Mouse (Mus musculus) MEL (cell line): ENCODE results near the gene Apoa2. TPM values are rescaled to one million over a fixed set of nuclear protein-coding genes. Genes with fewer than 3 reads are reported as not detected.
A peak's percentile ranks its signal among the peaks of the same experiment; 100 is the strongest.

Experiments used
- DNase-seq: peaks from one replicate; pipeline ENCODE4 v3.0.0; 2011; ENCODE audit warnings: low read depth, low spot score
- H3K27ac ChIP-seq: 2 replicates; pipeline ENCODE4 v1.5.1; 2012; ENCODE audit warnings: low read depth, mild to moderate bottlenecking, control low read depth, low read length, moderate library complexity; ENCODE audit not compliant: control insufficient read depth
- H3K27me3 ChIP-seq, 2 experiments: fragments of 150-350 bp in 1 of 2; sonication (generic) in 1 of 2; 2 replicates each; pipeline ENCODE4 v1.6.1; 2012; ENCODE audit warnings: low read length in 2 of 2, mild to moderate bottlenecking in 2 of 2, improper control_type of control experiment in 1 of 2, moderate library complexity in 1 of 2; ENCODE audit not compliant: insufficient read depth in 2 of 2, control insufficient read depth in 1 of 2
- H3K36me3 ChIP-seq, 2 experiments: 2 replicates each; pipeline ENCODE4 v1.6.1; 2012 to 2014; ENCODE audit warnings: low read length in 2 of 2, improper control_type of control experiment in 1 of 2, inconsistent platforms in 1 of 2, mild to moderate bottlenecking in 1 of 2; ENCODE audit not compliant: insufficient read depth in 2 of 2, control insufficient read depth in 1 of 2
- H3K4me1 ChIP-seq, 2 experiments: fragments of 150-350 bp in 1 of 2; sonication (generic) in 1 of 2; 2 replicates each; pipeline ENCODE4 v1.6.1; 2012; ENCODE audit warnings: low read length in 2 of 2, improper control_type of control experiment in 1 of 2, mild to moderate bottlenecking in 1 of 2; ENCODE audit not compliant: insufficient read depth in 2 of 2, control insufficient read depth in 1 of 2
- H3K4me3 ChIP-seq, 2 experiments: fragments of 150-350 bp in 1 of 2; sonication (generic) in 1 of 2; 2 replicates each; pipeline ENCODE4 v1.5.1; 2012; ENCODE audit warnings: low read depth in 2 of 2, low read length in 2 of 2, mild to moderate bottlenecking in 2 of 2, moderate library complexity in 2 of 2, control low read depth in 1 of 2, improper control_type of control experiment in 1 of 2; ENCODE audit not compliant: control insufficient read depth in 1 of 2, insufficient read depth in 1 of 2
- H3K79me2 ChIP-seq: 2 replicates; pipeline ENCODE4 v1.6.1; 2012; ENCODE audit warnings: mild to moderate bottlenecking, low read length, moderate library complexity; ENCODE audit not compliant: control insufficient read depth, poor library complexity, insufficient read depth
- H3K9ac ChIP-seq: 2 replicates; pipeline ENCODE4 v1.6.1; 2012; ENCODE audit warnings: low read depth, mild to moderate bottlenecking, control low read depth, low read length, moderate library complexity; ENCODE audit not compliant: control insufficient read depth, poor library complexity, severe bottlenecking
- H3K9me3 ChIP-seq: fragments of 150-350 bp; sonication (generic); replicated peaks from 2 replicates; pipeline ENCODE4 v1.6.1; 2012; ENCODE audit warnings: mild to moderate bottlenecking, low read length, improper control_type of control experiment, moderate library complexity; ENCODE audit not compliant: insufficient read depth
- BHLHE40 ChIP-seq: IDR thresholded peaks from 2 replicates; pipeline ENCODE4 v1.6.1; 2012; ENCODE audit warnings: low read depth, mild to moderate bottlenecking, inconsistent platforms, low read length, improper control_type of control experiment, borderline replicate concordance
- CTCF ChIP-seq, 3 experiments: IDR thresholded peaks in 2 of 3; conservative IDR thresholded peaks in 1 of 3; 2 replicates each; pipeline ENCODE4 v1.5.1; 2011 to 2012; ENCODE audit warnings: low read length in 3 of 3, low read depth in 2 of 3, mild to moderate bottlenecking in 2 of 3, improper control_type of control experiment in 1 of 3, inconsistent platforms in 1 of 3, mixed read lengths in 1 of 3, moderate library complexity in 1 of 3; ENCODE audit not compliant: control insufficient read depth in 1 of 3, insufficient read depth in 1 of 3, poor library complexity in 1 of 3, severe bottlenecking in 1 of 3
- E2F4 ChIP-seq: IDR thresholded peaks from 2 replicates; pipeline ENCODE4 v1.6.1; 2011; ENCODE audit warnings: low read depth, low read length, improper control_type of control experiment, borderline replicate concordance
- EP300 ChIP-seq, 2 experiments: IDR thresholded peaks; 2 replicates each; pipeline ENCODE4 v1.6.1; 2011; ENCODE audit warnings: improper control_type of control experiment in 2 of 2, low read length in 2 of 2, low read depth in 1 of 2, mild to moderate bottlenecking in 1 of 2
- ETS1 ChIP-seq: IDR thresholded peaks from 2 replicates; pipeline ENCODE4 v1.6.1; 2012; ENCODE audit warnings: low read depth, mild to moderate bottlenecking, inconsistent platforms, low read length, improper control_type of control experiment, moderate library complexity
- HCFC1 ChIP-seq: IDR thresholded peaks from 2 replicates; pipeline ENCODE4 v1.6.1; 2012; ENCODE audit warnings: low read depth, mild to moderate bottlenecking, inconsistent platforms, low read length, improper control_type of control experiment, moderate library complexity
- KAT2A ChIP-seq: conservative IDR thresholded peaks from 2 replicates; pipeline ENCODE4 v1.6.1; 2012; ENCODE audit warnings: low read depth, low read length, improper control_type of control experiment, inconsistent platforms
- MAFK ChIP-seq: IDR thresholded peaks from 2 replicates; pipeline ENCODE4 v1.6.1; 2011; ENCODE audit warnings: low read depth, mild to moderate bottlenecking, low read length, improper control_type of control experiment, borderline replicate concordance
- MAX ChIP-seq: IDR thresholded peaks from 2 replicates; pipeline ENCODE4 v1.6.1; 2011; ENCODE audit warnings: low read length, improper control_type of control experiment
- MEF2A ChIP-seq: IDR thresholded peaks from 2 replicates; pipeline ENCODE4 v1.6.1; 2014; ENCODE audit warnings: low read depth, mild to moderate bottlenecking, inconsistent platforms, low read length, improper control_type of control experiment; ENCODE audit not compliant: poor library complexity, insufficient replicate concordance, severe bottlenecking; ENCODE audit errors: extremely low read depth
- MXI1 ChIP-seq: IDR thresholded peaks from 2 replicates; pipeline ENCODE4 v1.6.1; 2011; ENCODE audit warnings: mild to moderate bottlenecking, low read depth, low read length, improper control_type of control experiment
- MYC ChIP-seq: IDR thresholded peaks from 2 replicates; pipeline ENCODE4 v1.6.1; 2011; ENCODE audit warnings: low read depth, mild to moderate bottlenecking, low read length, improper control_type of control experiment, moderate library complexity
- NELFE ChIP-seq: IDR thresholded peaks from 2 replicates; pipeline ENCODE4 v1.6.1; 2011; ENCODE audit warnings: low read depth, low read length, improper control_type of control experiment
- NRF1 ChIP-seq: IDR thresholded peaks from 2 replicates; pipeline ENCODE4 v1.6.1; 2014; ENCODE audit warnings: low read depth, mild to moderate bottlenecking, inconsistent platforms, low read length, improper control_type of control experiment, moderate library complexity; ENCODE audit not compliant: poor library complexity, insufficient read depth, severe bottlenecking
- POLR2AphosphoS2 ChIP-seq: IDR thresholded peaks from 2 replicates; pipeline ENCODE4 v1.6.1; 2011; ENCODE audit warnings: low read length, improper control_type of control experiment
- POLR2AphosphoS5 ChIP-seq: IDR thresholded peaks from 2 replicates; pipeline ENCODE4 v1.6.1; 2012; ENCODE audit warnings: low read depth, borderline replicate concordance, mild to moderate bottlenecking, inconsistent platforms, low read length, moderate library complexity, mixed read lengths
- RCOR1 ChIP-seq: IDR thresholded peaks from 2 replicates; pipeline ENCODE4 v1.6.1; 2012; ENCODE audit warnings: low read depth, mild to moderate bottlenecking, inconsistent platforms, low read length, improper control_type of control experiment
- SIN3A ChIP-seq: IDR thresholded peaks from 2 replicates; pipeline ENCODE4 v1.6.1; 2012; ENCODE audit warnings: low read length, improper control_type of control experiment, inconsistent platforms
- TAL1 ChIP-seq: IDR thresholded peaks from 2 replicates; pipeline ENCODE4 v1.6.1; 2012; ENCODE audit warnings: mild to moderate bottlenecking, inconsistent platforms, low read length, moderate library complexity, mixed read lengths
- TBP ChIP-seq: IDR thresholded peaks from 2 replicates; pipeline ENCODE4 v1.8.0; 2011; ENCODE audit warnings: low read depth, low read length, improper control_type of control experiment
- TCF12 ChIP-seq: IDR thresholded peaks from 2 replicates; pipeline ENCODE4 v1.6.1; 2014; ENCODE audit warnings: low read depth, mild to moderate bottlenecking, inconsistent platforms, low read length, improper control_type of control experiment, moderate library complexity
- UBTF ChIP-seq: IDR thresholded peaks from 2 replicates; pipeline ENCODE4 v1.6.1; 2012; ENCODE audit warnings: low read depth, mild to moderate bottlenecking, inconsistent platforms, low read length, improper control_type of control experiment, moderate library complexity, borderline replicate concordance; ENCODE audit not compliant: insufficient read depth
- USF2 ChIP-seq, 2 experiments: IDR thresholded peaks; 2 replicates each; pipeline ENCODE4 v1.6.1; 2011 to 2012; ENCODE audit warnings: improper control_type of control experiment in 2 of 2, low read length in 2 of 2, borderline replicate concordance in 1 of 2, inconsistent platforms in 1 of 2, low read depth in 1 of 2, mild to moderate bottlenecking in 1 of 2; ENCODE audit not compliant: insufficient read depth in 1 of 2
- ZC3H11A ChIP-seq: IDR thresholded peaks from 2 replicates; pipeline ENCODE4 v1.6.1; 2012; ENCODE audit warnings: low read depth, mild to moderate bottlenecking, inconsistent platforms, low read length, improper control_type of control experiment
- ZNF384 ChIP-seq: IDR thresholded peaks from 2 replicates; pipeline ENCODE4 v1.6.1; 2012; ENCODE audit warnings: low read depth, mild to moderate bottlenecking, inconsistent platforms, low read length, improper control_type of control experiment
- polyA plus RNA-seq, 2 experiments: library from polyadenylated mRNA; stranded (reverse) in 1 of 2; unstranded in 1 of 2; fragments of >175 nt in 1 of 2; fragments of >200 nt in 1 of 2; gene quantifications; 2 replicates each; pipeline versions ENCODE4 v1.2.1 to v1.2.4; 2012; ENCODE audit warnings: low replicate concordance in 2 of 2, low read depth in 1 of 2; ENCODE audit not compliant: insufficient read length in 2 of 2, insufficient read depth in 1 of 2, missing spikeins in 1 of 2
- total RNA-seq: library from RNA; depleted of rRNA; stranded (reverse); fragments of 300-350 nt; gene quantifications from 2 replicates; pipeline ENCODE4 v1.2.3, GENCODE M21; 2012

Apoa2 gene
- total and polyA plus RNA-seq, 3 experiments = 0.15 TPM; not detected in 2

DNA sequence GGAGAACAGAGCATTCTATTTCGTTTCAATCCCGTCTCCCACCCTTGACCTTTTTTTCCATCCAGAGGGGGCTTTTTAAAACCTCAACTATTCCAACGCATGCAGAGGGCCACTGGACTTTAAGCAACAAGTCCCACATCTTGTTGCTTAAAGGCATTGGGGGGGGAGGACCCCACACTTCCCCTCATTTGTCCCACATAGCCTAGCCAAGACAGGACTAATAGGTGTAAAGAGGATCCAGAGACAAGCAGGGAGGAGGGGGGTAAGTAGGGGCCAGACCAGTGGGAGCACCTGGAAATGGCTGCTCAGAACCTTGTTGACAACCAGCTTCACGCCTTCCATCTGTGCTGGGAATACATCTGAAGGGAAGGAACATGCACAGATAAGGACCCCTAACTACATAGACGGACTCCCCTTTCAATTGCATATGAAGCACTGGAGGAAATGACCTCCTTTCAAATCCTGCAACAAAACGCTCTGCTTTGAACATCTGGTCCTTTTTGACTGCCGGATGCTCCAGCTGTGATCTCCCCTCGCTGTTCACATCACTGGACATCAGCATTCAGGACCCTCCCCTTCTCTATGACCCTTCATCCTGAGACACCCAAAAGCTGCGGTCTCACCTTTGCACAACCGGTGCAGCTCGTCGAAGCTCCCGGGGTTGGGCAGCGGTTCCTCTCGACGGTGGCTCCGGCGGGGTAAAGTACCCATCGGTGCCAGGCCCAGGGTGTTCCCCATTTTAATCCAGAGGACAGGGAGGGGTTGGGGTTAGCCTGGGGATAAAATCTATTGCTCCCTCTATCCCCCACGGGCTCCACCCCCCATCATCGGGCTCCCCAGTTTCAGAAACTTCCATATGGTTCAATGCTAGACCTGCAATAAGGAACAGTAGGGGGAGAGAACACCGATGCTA is 3.3 kb upstream of the Apoa2 start:
- TF ChIP-seq NRF1 = no peak
- no peak for TF ChIP-seq E2F4
- TF ChIP-seq MAFK = no peak
- no peak for TF ChIP-seq TBP
- no peak for TF ChIP-seq ETS1
- no peak for TF ChIP-seq NELFE
- TF ChIP-seq USF2 (IDR thresholded peaks at IDR 0.05; ENCODE audit: borderline replicate concordance in 1 of 2, insufficient read depth in 1 of 2, low read depth in 1 of 2, low read length in 2 of 2) = no peak
- TF ChIP-seq MEF2A = no peak
- no peak for TF ChIP-seq UBTF
- H3K79me2 ChIP-seq = peaks cover 2% of the 10 kb centered on the region; the same call in 1 of the 2 replicates
- H3K27me3 ChIP-seq = no peaks in the 10 kb centered on the region
- peak overlapping the region; percentile 88 for H3K9ac ChIP-seq
- DNase-seq = peak; percentile 56
- peaks cover 0 to 18% of the 10 kb centered on the region in 2 experiments; a peak in 2 of 4 replicates for H3K4me1 ChIP-seq
- peak overlapping the region; percentile 84 for H3K27ac ChIP-seq
- peaks cover 0 to 9% of the 10 kb centered on the region in 2 experiments; a peak in 2 of 4 replicates for H3K36me3 ChIP-seq
- no peaks in the 10 kb centered on the region for H3K9me3 ChIP-seq
- peak overlapping the region; percentile 83 to 90 for H3K4me3 ChIP-seq

DNA sequence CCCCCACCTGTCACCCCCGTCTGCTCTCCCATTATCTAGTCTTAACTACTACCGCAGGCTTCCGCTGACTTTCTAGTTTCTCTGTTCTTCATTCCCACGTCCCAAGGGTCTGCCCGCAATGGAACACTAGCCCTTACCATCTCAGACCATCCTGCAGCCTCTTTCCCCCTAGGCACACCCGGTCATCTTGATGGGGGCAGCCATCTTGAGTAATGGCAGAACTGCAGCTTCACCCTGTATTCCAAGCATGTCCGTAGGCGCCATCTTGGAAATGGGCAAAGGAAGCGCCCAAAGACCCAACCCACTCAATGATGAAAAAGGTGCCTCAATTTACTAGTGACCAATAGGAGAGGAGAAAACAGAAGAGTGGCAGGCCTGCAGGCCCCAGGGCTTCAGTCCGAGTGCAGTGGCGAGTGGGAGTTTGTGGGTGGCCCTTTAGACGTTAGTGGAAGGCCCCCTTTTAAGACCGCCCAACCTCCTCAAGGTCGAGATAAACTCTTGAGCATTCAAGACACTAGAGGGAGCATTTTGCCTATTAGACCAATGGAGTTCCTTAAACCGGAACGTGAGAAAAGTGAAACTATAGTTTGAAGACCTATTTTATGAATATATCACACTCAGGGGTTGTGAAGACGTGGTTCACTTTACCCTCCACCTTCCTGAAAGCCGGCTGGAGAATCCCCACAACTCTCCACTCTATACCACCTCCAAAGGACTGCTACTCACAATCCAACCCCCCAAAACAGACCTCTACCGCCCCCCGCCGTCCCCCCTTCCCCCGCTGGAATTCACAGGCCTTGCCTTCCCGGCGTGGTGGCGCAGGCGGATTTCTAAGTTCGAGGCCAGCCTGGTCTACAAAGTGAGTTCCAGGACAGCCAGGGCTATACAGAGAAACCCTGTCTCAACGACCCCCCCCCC is 2.4 kb upstream of the Apoa2 start, which contains the start of gene Tomm40l:
Gene Tomm40l, minus strand, starts transcription at position 277 of the 918 bp plus-strand sequence.
- peak; percentile 99 for DNase-seq
- peak within 1 kb of the TSS; percentile 94 for H3K27ac ChIP-seq
- H3K4me3 ChIP-seq = peak within 1 kb of the TSS; percentile 83 to 90
- H3K27me3 ChIP-seq = no peaks in the 10 kb centered on the region
- H3K79me2 ChIP-seq = peaks cover 2% of the 10 kb centered on the region; the same call in 1 of the 2 replicates
- peaks cover 0 to 3% of the 10 kb centered on the region in 2 experiments; a peak in 2 of 4 replicates for H3K36me3 ChIP-seq
- no peaks in the 10 kb centered on the region for H3K9me3 ChIP-seq
- peak within 1 kb of the TSS; percentile 88 for H3K9ac ChIP-seq
- peaks cover 0 to 8% of the 10 kb centered on the region in 2 experiments; a peak in 1 of 4 replicates for H3K4me1 ChIP-seq
- peak; percentile 31; the same call in 1 of the 2 replicates for TF ChIP-seq ZC3H11A
- no peak for TF ChIP-seq MAX
- peak; percentile 81 for TF ChIP-seq TCF12
- peak; percentile 86 for TF ChIP-seq RCOR1
- peak; percentile 72; the same call in 1 of the 2 replicates for TF ChIP-seq BHLHE40
- peak; percentile 94 for TF ChIP-seq SIN3A
- peak in 1 of 2 experiments; percentile 63; a peak in 2 of 4 replicates for TF ChIP-seq EP300 (IDR thresholded peaks at IDR 0.05; ENCODE audit: low read depth in 1 of 2, low read length in 2 of 2)
- TF ChIP-seq POLR2AphosphoS5 = no peak
- TF ChIP-seq MAFK = no peak
- peak; percentile 83 for TF ChIP-seq KAT2A
- peak; percentile 27 to 72 (median 34); a peak in 5 of 6 replicates for TF ChIP-seq CTCF (IDR thresholded peaks at IDR 0.05 in 2 of 3, conservative IDR thresholded peaks at IDR 0.05 in 1 of 3; ENCODE audit: control insufficient read depth in 1 of 3, insufficient read depth in 1 of 3, low read depth in 2 of 3, low read length in 3 of 3, poor library complexity in 1 of 3, severe bottlenecking in 1 of 3)
- TF ChIP-seq ETS1 = peak; percentile 66; the same call in 1 of the 2 replicates
- no peak for TF ChIP-seq ZNF384
- TF ChIP-seq POLR2AphosphoS2 = peak; percentile 51; the same call in 1 of the 2 replicates
- TF ChIP-seq TAL1 = no peak
- TF ChIP-seq HCFC1 = peak; percentile 98
- TF ChIP-seq USF2 (IDR thresholded peaks at IDR 0.05; ENCODE audit: borderline replicate concordance in 1 of 2, insufficient read depth in 1 of 2, low read depth in 1 of 2, low read length in 2 of 2) = no peak
- TF ChIP-seq MYC = peak; percentile 81
- peak; percentile 93 for TF ChIP-seq MXI1
